Mouse (Mus musculus): Measurements from ENCODE around the gene Zfp799. TPM values are rescaled to one million over a fixed set of nuclear protein-coding genes. Genes with fewer than 3 reads are reported as not detected.

The Zfp799 gene
- polyA plus RNA-seq, 2 experiments from 2014 or later = 5.8 to 8.1 TPM

- no peak for ATAC-seq
Measured at GRCm38 (mm10) chr17:32786944-32787343, 43.1 kb downstream of the Zfp799 start.

GRCm38 (mm10) chr17:32785656-32786055 is 44.4 kb downstream of the Zfp799 start:
- ATAC-seq = no peak

GRCm38 (mm10) chr17:32777564-32777963 is 52.5 kb downstream of the Zfp799 start:
- no peak for ATAC-seq

GRCm38 (mm10) chr17:32771213-32771612 is 58.8 kb downstream of the Zfp799 start:
- ATAC-seq = no peak

GRCm38 (mm10) chr17:32766422-32766821 is 63.6 kb downstream of the Zfp799 start:
- ATAC-seq = no peak

Other genes starting within 250 kb of the Zfp799 start
- not detected for gene Cyp4f37, start 209.0 kb downstream of the Zfp799 start, polyA plus RNA-seq (2017; shearing (Covaris generic))
- gene Cyp4f40, start 171.4 kb downstream of the Zfp799 start, polyA plus RNA-seq (2017; shearing (Covaris generic)) = not detected
- gene Cyp4f15, start 144.6 kb downstream of the Zfp799 start, polyA plus RNA-seq (2017; shearing (Covaris generic)) = not detected
- 10 to 100 TPM; 37.6 to 40.7 TPM for gene Zfp871, start 42.0 kb downstream of the Zfp799 start, polyA plus RNA-seq (2017; shearing (Covaris generic))
- gene Zfp811, start 20.3 kb downstream of the Zfp799 start, polyA plus RNA-seq (2017; shearing (Covaris generic)) = under 1 TPM; 0.09 to 0.54 TPM
- gene Zfp870, start 61.4 kb upstream of the Zfp799 start, polyA plus RNA-seq (2017; shearing (Covaris generic)) = 1 to 10 TPM; 5.6 to 8.0 TPM
- not detected for gene Cyp4f14, start 87.1 kb upstream of the Zfp799 start, polyA plus RNA-seq (2017; shearing (Covaris generic))
- gene Cyp4f13, start 117.1 kb upstream of the Zfp799 start, polyA plus RNA-seq (2017; shearing (Covaris generic)) = 10 to 100 TPM; 26.7 to 31.2 TPM
- gene Zfp472, start 135.6 kb upstream of the Zfp799 start, polyA plus RNA-seq (2017; shearing (Covaris generic)) = 10 to 100 TPM; 24.7 to 27.8 TPM
- 10 to 100 TPM; 17.8 to 18.1 TPM for gene Zfp952, start 162.9 kb upstream of the Zfp799 start, polyA plus RNA-seq (2017; shearing (Covaris generic))
- gene Zfp763, start 203.1 kb upstream of the Zfp799 start, polyA plus RNA-seq (2017; shearing (Covaris generic)) = 1 to 10 TPM; 7.9 to 8.9 TPM
- gene 4921501E09Rik, start 237.8 kb upstream of the Zfp799 start, polyA plus RNA-seq (2017; shearing (Covaris generic)) = not detected

All from activated CD4-positive, CD25-positive, alpha-beta regulatory T cell, adult 4 months (primary cell).